Mouse (Mus musculus) adrenal gland, postnatal 4 days (tissue): ENCODE results near the gene Usp31. TPM values are rescaled to one million over a fixed set of nuclear protein-coding genes. Genes with fewer than 3 reads are reported as not detected.

ENCODE experiments used
- DNase-seq, 2 experiments: peaks; one replicate each; pipeline ENCODE4 v3.0.0; 2021 to 2022; ENCODE audit warnings: low spot score in 2 of 2, mixed read lengths in 2 of 2
- long read RNA-seq, 2 experiments: library from polyadenylated mRNA; stranded (forward); transcript quantifications; one replicate each; pipeline ENCODE4 v2.0.0; 2021
- total RNA-seq, 2 experiments: library from RNA; stranded (reverse); gene quantifications; 2 replicates each; pipeline ENCODE4 v1.2.3; 2021

Usp31 gene
- 10 to 100 TPM; 12.5 to 14.9 TPM for total RNA-seq
- long read RNA-seq, experiment 1: 0 reads
- long read RNA-seq, experiment 2, partial matches to known transcripts: 1 of 2 reads
- long read RNA-seq, experiment 2, other reads (novel, unspliced or antisense): 1 of 2 reads

DNA sequence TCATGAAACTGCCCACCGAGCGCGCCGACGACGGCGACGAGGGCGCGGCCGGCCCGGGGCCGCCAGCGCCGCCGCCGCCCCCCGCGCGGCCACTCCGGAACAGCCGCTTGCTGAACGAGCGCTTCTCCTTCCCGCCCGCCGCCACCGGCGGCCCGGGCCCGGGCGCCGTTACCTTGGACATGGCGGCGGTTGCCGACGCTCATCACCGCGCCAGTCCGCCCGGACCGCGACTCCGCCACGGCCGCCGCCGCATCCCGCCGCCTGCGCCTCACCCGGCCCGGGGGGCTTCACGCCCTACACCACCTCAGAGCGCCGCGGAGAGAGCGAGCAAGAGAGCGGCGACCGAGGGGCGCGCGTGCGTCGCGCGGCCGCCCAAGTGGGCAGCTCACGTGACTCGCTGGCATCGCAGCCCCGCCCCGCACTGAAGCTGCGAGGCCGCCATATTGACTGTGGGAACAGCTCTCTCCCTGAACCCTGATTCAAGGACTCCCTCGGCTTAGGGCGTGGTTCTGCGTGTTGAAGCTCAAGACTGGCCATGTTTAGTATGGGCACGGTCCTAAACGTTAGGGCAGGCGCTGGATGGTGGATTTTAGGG lies at the start of gene Usp31:
Gene Usp31 (minus strand): TSS at position 181 of the 595 bp plus-strand sequence.
- peak; percentile 75 to 87 for DNase-seq

- no peak for DNase-seq
Observed at GRCm38 (mm10) chr7:121754748-121755147, 47.7 kb upstream of the Usp31 start.

DNA sequence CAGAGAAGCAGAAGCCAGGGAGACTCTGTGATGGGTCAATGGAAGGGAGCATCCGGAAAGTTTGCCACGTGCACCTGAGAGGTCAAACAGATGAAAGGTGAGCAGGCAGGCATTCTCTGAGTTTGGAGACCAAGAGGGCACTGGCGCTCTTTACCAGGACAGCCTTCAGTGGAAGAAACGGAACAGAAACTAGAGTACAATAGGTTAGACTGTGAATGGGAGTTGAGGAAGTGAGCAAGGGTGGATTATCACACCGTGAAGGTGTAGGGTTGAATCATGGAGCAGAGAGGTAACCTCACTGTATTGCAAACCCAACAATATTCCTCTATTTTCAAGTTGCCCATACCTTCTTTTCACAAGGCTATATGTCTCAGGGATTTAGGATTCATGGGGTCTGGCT lies 43.2 kb upstream of the Usp31 start:
- DNase-seq: no peak

DNA sequence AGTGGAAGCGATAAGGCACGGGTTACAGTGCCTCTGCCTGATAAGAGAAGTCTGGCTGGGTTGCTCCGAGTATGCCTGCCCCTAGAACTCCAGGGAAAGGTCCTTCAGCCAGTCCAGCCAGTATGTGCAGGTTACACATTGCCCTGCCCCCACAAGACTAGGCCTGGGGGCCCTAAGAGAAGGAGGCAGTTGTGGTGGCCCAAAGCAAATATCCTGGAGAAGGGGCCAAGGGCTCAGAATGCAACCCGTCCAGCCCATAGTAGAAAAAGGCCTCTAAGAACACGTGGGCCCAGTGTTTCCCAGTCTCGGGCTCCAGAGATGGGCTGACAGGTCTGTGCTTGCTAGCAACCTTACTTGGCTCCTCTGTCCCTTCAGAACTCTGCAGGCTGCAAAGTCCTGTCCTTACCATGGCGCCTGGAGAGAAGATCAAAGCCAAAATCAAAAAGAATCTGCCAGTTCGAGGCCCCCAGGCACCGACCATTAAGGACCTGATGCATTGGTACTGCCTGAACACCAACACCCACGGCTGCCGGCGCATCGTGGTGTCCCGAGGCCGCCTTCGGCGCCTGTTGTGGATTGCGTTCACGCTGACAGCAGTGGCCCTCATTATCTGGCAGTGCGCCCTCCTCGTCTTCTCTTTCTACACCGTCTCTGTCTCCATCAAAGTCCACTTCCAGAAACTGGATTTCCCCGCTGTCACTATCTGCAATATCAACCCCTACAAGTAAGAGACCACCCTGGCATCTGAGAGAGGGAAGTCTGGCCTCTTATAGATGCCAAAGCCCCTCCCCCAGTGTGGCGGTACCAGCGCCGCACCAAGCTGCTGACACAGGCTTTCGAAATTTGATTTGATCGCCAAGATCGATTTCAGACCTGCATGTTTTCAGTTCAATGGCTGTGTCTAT lies 30.7 kb upstream of the Usp31 start:
- no peak for DNase-seq

DNA sequence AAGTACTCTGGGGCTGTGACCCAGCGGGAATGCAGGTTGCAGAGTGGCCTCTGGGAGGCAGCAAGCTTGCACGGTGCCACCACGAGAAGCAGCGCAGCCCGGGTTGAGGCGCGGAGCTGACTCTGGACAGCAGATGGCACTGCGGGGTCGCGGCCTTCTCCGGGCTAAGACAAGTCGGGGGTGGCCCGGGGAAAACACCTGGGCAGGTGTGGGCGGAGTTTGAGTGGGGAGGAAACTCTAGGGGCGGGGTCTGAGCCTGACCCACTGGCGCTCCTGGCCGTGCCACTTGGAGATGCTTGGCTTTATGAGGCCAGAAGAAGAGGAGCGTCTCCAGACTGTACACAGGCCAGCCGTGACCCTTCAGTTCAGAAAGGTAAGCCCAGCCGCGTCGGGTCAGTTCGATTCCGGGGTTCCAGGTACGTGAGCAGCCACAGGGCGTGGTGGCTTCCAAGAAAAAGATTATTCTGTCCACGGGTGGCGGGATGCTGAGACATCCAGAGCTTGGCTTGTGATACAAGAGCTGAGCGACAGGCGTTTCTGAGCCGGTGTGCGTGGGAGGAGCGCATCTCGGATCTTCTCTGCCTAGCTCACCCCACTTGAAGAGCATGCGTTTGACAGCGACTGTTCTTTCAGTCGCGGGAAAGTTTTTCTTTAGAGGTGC lies 27.2 kb upstream of the Usp31 start, which contains the start of gene Scnn1g:
Gene Scnn1g (plus strand): TSS at position 309 of the 661 bp plus-strand sequence.
- peak; percentile 58 to 74 for DNase-seq

DNA sequence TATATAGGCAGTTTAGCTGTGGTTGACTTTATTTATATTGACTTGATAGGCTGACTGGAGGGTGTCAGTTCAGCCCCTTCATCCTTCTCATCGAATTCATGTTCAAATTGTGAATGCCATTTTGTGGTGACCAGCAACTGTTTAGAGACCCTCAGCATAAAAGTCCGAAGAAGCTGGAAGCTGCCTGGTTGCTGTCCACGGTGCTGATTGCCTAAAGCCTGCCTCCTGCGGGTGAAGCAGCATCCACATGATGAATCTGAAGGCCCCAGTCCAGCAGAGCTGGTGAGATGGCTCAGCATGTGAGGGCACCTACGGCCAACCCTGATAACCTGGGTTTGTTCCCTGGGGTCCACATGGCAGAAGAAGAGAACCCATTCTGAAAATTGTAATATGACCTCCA lies 23.2 kb upstream of the Usp31 start:
- DNase-seq: peak in 1 of 2 experiments; percentile 14

GRCm38 (mm10) chr7:121717031-121717430 lies 10.0 kb upstream of the Usp31 start:
- no peak for DNase-seq

GRCm38 (mm10) chr7:121711171-121711570 lies 4.1 kb upstream of the Usp31 start:
- DNase-seq: no peak

DNA sequence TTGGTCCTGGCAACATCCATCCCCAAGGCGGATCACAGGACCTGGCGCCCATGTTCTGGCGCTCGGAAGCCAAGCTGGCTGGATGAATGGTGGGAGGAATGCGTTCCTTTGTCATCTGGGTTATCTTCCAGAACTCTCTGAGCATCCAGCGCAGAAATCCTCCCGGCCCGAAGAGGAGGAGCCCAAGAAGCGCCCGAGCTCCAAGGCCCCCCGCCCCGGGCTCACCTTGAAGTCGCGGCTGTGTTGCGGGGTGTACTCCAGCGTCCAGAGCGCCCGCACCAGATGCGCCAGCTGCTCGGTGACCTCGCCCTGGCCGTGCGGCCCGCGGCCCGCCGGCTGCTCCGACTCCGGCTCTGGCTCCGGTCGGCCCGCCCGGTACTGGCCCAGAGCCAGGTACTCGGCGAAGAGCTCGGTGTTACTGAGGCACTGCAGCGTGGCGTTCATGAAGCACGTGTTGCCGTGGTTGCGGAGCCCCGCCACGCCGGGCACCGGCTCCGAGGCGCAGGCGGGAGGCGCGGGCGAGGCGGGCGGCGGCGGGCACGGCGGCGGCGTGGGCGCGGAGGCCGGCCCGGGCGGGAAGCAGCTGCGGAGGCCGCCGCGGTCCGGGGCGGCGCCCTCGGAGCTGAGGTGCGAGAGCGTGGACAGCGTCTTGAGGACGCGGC lies 511 bp downstream of the Usp31 start:
- peak; percentile 19 to 22 for DNase-seq

GRCm38 (mm10) chr7:121705051-121705450 lies 2.0 kb downstream of the Usp31 start:
- DNase-seq: no peak

DNA sequence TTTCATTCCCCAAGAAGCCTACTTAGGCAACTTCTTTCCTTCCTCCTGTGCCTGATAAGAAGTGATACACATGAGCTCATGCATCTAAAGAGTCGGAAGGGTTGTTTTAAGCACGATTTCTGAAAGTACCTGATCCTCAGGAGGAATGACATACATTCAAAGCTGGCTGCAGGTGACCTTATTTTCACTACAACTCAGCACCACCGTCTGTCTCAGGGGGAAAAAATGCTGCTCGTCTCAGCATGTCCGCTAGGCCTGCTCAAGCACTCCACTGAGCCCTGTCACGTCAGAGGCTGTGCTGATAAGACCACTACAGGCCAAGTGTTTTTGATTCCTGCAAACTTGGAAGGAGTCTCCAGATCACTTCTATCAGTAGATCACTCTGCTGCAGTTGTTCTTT lies 5.1 kb downstream of the Usp31 start:
- DNase-seq: no peak

DNA sequence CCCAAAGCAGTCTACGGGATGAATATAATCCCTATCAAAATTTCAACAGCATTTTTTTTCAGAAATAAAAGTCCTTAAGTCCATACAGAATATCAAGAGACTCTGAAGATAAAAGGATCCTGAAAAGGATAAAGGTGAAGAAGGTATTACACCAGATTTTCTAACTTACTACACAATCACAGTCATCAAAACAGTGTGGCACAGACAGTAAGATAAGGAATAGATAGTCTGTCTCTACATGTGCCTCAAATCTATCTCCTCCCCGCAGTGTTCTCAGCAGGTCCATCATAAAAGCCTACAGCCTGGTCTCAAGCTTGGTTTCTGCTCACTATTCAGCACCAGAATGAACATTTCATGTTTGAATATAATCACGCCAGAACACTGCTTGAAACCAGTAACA lies 6.6 kb downstream of the Usp31 start:
- no peak for DNase-seq

- DNase-seq: no peak
Observed at GRCm38 (mm10) chr7:121699218-121699617, 7.8 kb downstream of the Usp31 start.

GRCm38 (mm10) chr7:121697574-121697973 lies 9.5 kb downstream of the Usp31 start:
- no peak for DNase-seq

DNA sequence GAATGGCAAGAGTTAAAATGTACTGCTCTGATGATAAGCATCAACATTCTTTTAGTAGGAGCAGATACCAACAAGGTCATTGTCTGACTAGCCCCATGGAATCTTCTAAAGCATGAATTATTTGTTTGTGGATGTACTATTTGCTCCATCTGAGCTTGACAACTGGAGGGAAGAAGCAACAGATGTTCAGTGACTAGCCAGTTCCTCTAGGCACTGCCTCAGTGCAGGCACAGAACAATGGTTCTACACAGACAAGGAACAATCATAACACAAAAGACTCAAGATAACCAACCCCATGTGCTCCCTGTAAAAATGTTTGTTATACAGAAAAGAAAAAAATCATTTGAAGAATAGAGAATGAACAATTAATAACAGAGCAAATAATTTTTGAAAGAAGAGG lies 9.9 kb downstream of the Usp31 start:
- DNase-seq: no peak

- no peak for DNase-seq
Observed at GRCm38 (mm10) chr7:121691803-121692202, 15.2 kb downstream of the Usp31 start.

GRCm38 (mm10) chr7:121689338-121689737 lies 17.7 kb downstream of the Usp31 start:
- DNase-seq: no peak

DNA sequence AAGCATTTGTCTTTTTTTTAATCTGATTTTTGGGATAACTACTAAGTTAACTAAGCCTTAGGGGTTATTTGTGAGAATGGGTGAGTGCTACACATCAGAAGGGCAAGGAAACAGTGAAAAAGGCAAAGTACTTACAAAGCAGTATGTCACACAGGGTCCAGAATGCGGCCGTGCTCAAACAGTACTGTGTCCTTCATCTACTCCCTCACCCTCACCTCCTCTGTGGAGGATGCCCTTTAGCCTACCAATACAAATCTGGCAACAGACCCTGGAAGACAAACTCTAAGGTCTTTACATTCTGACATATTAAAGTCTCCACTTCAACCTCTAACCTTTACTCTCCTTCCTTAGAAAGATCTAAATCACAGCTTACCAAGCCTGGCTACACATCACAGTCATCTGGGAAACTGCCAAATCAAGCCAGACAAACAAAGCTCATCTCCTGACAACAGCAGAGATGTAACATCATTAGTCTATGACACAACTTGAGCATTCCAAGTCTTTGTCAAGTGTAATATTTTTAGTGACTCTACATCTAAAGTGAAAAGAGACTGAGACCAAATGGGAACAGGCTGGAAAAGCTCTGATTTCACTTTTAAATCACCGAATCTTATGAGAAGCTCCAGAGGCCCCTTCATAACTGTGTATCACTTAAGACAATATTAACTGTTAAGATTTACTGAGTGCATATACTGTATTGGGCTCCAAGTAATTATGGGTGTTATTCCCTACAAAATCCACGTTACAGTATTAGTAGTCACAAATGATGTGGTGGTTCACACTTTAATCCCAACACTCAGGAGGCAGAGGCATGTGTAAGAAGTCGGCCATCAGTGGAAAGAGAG lies 21.7 kb downstream of the Usp31 start:
- no peak for DNase-seq

DNA sequence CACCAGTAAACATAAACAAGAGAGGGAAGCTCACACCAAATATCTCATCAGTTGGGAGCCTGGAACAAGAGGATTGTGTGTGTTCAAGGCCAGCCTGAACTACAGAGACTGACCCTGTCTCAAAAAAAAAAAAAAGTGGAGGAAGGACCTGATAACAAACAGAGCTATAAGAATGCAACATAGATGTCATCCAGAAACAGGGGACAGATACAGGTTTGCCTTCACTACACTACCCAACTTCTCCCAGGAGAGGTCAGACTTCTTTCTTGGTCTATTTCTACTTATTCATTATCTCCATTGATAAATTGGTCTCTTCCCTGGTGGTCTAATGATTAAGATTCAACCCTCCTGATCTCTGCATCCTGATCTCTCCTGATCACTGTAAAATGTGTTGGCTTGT lies 25.9 kb downstream of the Usp31 start:
- no peak for DNase-seq

DNA sequence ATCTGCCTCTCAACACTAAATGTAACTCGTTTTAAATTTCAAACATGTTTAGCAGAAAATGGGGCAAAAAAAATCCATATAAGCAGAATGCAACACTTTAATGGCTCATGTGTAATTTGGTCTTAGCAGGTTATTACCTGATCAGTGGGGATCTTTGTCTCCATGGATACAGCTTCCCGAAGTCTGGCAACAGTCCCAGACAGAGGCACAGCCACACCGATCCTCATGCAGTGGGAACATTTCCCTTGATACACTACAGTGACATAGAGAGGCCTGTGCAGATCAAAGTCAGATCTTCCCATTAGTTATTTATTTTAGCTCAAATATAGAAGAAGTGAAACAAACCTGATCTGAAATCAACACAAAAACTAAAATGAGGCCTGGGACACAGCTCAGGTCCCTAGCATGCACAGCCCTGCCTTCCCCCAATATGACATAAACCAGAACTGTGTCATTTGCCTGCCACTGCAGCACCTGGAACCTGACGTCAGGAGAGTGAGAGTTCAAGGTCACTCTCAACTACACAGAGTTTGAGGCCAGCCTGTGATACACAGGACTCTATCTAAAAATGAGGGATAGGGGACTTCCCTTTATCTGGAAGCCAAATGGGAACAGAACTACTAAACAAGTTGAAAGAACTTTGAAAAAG lies 29.8 kb downstream of the Usp31 start:
- DNase-seq: no peak
